Mouse (Mus musculus) forebrain, embryonic 11.5 days (tissue): ENCODE measurements around the gene Tomm40. TPM values are rescaled to one million over a fixed set of nuclear protein-coding genes. Genes with fewer than 3 reads are reported as not detected.
"Not testable (repeated sequence)": the region's sequence is repeated elsewhere in the genome, so short reads cannot be mapped to it uniquely, and the experiment has no call there.

ENCODE experiments used
- ATAC-seq: fragments of 200-750 bp; cut with Nextera tagmentation; replicated peaks from 2 replicates; pipeline ENCODE4 v1.8.0; 2017; ENCODE audit warnings: moderate TSS enrichment; ENCODE audit not compliant: low FRiP score
- DNase-seq: peaks from one replicate; pipeline ENCODE4 v3.0.0-alpha.2; 2017; ENCODE audit warnings: low spot score
- H3K27ac ChIP-seq: fragments of 300-500 bp; sonication (generic); 2 replicates; pipeline ENCODE4 v1.5.1; 2014; ENCODE audit warnings: low read depth, low read length
- H3K27me3 ChIP-seq: fragments of 300-500 bp; sonication (generic); 2 replicates; pipeline ENCODE4 v1.6.1; 2014; ENCODE audit warnings: mild to moderate bottlenecking, low read length, mixed read lengths; ENCODE audit not compliant: control insufficient read depth, insufficient read depth
- H3K36me3 ChIP-seq: fragments of 300-500 bp; sonication (generic); 2 replicates; pipeline ENCODE4 v1.6.1; 2014; ENCODE audit warnings: mild to moderate bottlenecking, low read length, moderate library complexity, mixed read lengths; ENCODE audit not compliant: control insufficient read depth, insufficient read depth
- H3K4me1 ChIP-seq: fragments of 300-500 bp; sonication (generic); replicated peaks from 2 replicates; pipeline ENCODE4 v1.6.1; 2014; ENCODE audit warnings: low read length, mixed read lengths; ENCODE audit not compliant: control insufficient read depth, insufficient read depth
- H3K4me2 ChIP-seq: fragments of 300-500 bp; sonication (generic); 2 replicates; pipeline ENCODE4 v1.6.1; 2014; ENCODE audit warnings: low read depth, mild to moderate bottlenecking, low read length, moderate library complexity, mixed read lengths; ENCODE audit not compliant: severe bottlenecking
- H3K4me3 ChIP-seq: fragments of 300-500 bp; sonication (generic); 2 replicates; pipeline ENCODE4 v1.5.1; 2014; ENCODE audit warnings: low read depth, low read length
- H3K9ac ChIP-seq: fragments of 300-500 bp; sonication (generic); 2 replicates; pipeline ENCODE4 v1.6.1; 2014; ENCODE audit warnings: low read length
- H3K9me3 ChIP-seq: fragments of 300-500 bp; sonication (generic); 2 replicates; pipeline ENCODE4 v1.6.1; 2016; ENCODE audit warnings: low read length, mixed read lengths; ENCODE audit not compliant: control insufficient read depth
- WGBS: fragments of 180-500 bp; shearing (Covaris S2); extraction: QIAGEN DNeasy Blood & Tissue Kit; methylation state at CpG from one replicate; pipeline ENCODE4 v1.1.7; 2014; 5-methylcytosine and 5-hydroxymethylcytosine counted together
- polyA plus RNA-seq: library from polyadenylated mRNA; unstranded; fragments of >200 nt; fragmentation: Nextera tagmentation; extraction: Ambion mirVana; gene quantifications from 2 replicates; pipeline ENCODE4 v1.2.1, GENCODE M21; 2014

The Tomm40 gene
- polyA plus RNA-seq, 1 experiment from 2014 or later, result 160 TPM

- ATAC-seq, result no peak
- 94% methylated on average over 2 of the region's 2 CpGs for WGBS
- H3K27ac ChIP-seq, result no peak overlapping the region
- H3K9ac ChIP-seq, result no peak overlapping the region
- no peak overlapping the region for H3K4me2 ChIP-seq
- no peak for DNase-seq
- no peak overlapping the region for H3K4me3 ChIP-seq
- no peaks in the 10 kb centered on the region for H3K9me3 ChIP-seq
- H3K36me3 ChIP-seq, result no peaks in the 10 kb centered on the region
- no peaks in the 10 kb centered on the region for H3K27me3 ChIP-seq
- no peaks in the 10 kb centered on the region for H3K4me1 ChIP-seq
Measured at GRCm38 (mm10) chr7:19688611-19689010, 26.6 kb downstream of the Tomm40 start.

- H3K4me1 ChIP-seq, result no peaks in the 10 kb centered on the region
- H3K27me3 ChIP-seq, result no peaks in the 10 kb centered on the region
- no peaks in the 10 kb centered on the region for H3K36me3 ChIP-seq
- no peak overlapping the region for H3K9ac ChIP-seq
- DNase-seq (no peak), ATAC-seq (no peak)
- H3K4me3 ChIP-seq, result no peak overlapping the region
- 94% methylated on average over 10 of the region's 10 CpGs for WGBS
- H3K9me3 ChIP-seq, result no peaks in the 10 kb centered on the region
- H3K4me2 ChIP-seq, result no peak overlapping the region
- no peak overlapping the region for H3K27ac ChIP-seq
Measured at GRCm38 (mm10) chr7:19688101-19688500, 27.1 kb downstream of the Tomm40 start.

DNA sequence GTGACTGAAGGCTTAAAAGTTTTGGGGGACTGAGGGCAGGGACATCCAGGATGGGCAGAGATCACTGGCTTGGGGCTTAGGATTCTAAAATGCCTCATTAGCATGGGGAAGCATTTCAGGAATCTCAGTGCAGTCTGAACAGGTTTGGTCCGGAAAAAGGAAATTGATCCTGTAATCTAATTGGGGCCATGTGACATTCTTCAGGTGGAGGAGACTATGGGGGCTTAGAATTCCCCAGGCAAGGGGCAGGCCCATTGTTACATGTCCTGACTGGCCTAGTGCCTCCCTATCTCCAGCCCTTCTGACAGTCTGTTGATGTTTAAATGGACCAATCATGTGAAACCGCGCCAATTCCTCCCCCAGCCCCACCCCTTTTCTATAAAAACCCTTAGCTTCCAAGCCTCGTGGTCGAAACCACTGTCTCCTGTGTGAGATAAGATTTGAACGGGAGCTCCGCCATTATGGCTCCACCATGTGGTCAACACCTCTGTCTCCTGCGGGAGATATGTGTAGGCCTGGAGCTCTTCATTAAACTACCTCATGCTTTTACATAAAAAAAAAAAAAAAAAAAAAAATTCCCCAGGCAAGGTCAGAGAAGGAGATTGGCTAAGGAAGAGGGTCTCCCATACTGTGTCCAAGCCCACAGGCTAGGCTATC is 28.2 kb downstream of the Tomm40 start:
- DNase-seq, H3K36me3 ChIP-seq, H3K9me3 ChIP-seq, H3K4me2 ChIP-seq, H3K4me3 ChIP-seq, H3K27ac ChIP-seq, H3K9ac ChIP-seq, H3K27me3 ChIP-seq, ATAC-seq, H3K4me1 ChIP-seq: not testable (repeated sequence)
- 77% methylated on average over 8 of the region's 8 CpGs for WGBS

GRCm38 (mm10) chr7:19686521-19686920 is 28.7 kb downstream of the Tomm40 start:
- Histone ChIP-seq H3K9me3 (no peaks in the 10 kb centered on the region), H3K4me1 (no peaks in the 10 kb centered on the region), H3K9ac (no peak overlapping the region), H3K27ac (no peak overlapping the region), H3K36me3 (no peaks in the 10 kb centered on the region), H3K4me3 (no peak overlapping the region), H3K4me2 (no peak overlapping the region), H3K27me3 (no peaks in the 10 kb centered on the region)
- DNase-seq (no peak), ATAC-seq (no peak)
- 86% methylated on average over 6 of the region's 6 CpGs for WGBS

GRCm38 (mm10) chr7:19685374-19685773 is 29.9 kb downstream of the Tomm40 start:
- Histone ChIP-seq H3K4me1 (no peaks in the 10 kb centered on the region), H3K4me2 (no peak overlapping the region), H3K36me3 (no peaks in the 10 kb centered on the region), H3K27me3 (no peaks in the 10 kb centered on the region), H3K4me3 (no peak overlapping the region), H3K9ac (no peak overlapping the region), H3K27ac (no peak overlapping the region), H3K9me3 (no peaks in the 10 kb centered on the region)
- ATAC-seq, result no peak
- WGBS, result 74% methylated on average over 4 of the region's 4 CpGs
- no peak for DNase-seq

DNA sequence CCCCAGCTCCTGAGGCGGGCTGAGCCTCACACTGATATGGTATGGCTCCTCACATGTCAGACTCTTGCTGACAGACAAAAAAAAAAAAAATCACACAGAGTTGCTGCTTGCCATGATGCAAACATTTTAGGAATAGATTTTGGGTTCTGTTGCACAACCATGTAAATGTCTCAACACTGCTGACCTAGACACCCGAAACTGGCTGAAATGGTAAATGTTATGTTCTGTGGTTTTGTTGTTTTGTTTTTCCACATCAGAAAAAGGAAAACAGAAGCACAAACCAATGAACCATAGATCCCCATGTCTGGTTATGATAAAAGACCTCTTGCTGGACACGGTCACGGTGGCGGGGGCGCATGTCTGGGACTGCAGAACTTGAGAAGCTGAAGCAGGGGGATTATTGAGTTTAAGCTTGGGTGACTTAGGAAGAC is 31.5 kb downstream of the Tomm40 start:
- Histone ChIP-seq H3K4me1 (no peaks in the 10 kb centered on the region), H3K4me3 (no peak overlapping the region), H3K9ac (no peak overlapping the region), H3K36me3 (no peaks in the 10 kb centered on the region), H3K4me2 (no peak overlapping the region), H3K27ac (no peak overlapping the region), H3K9me3 (no peaks in the 10 kb centered on the region), H3K27me3 (no peaks in the 10 kb centered on the region)
- no peak for DNase-seq
- 89% methylated on average over 6 of the region's 6 CpGs for WGBS
- ATAC-seq, result no peak

GRCm38 (mm10) chr7:19682979-19683378 is 32.3 kb downstream of the Tomm40 start:
- H3K4me1 ChIP-seq, result no peaks in the 10 kb centered on the region
- H3K9ac ChIP-seq, result no peak overlapping the region
- H3K27ac ChIP-seq, result no peak overlapping the region
- H3K9me3 ChIP-seq, result no peaks in the 10 kb centered on the region
- DNase-seq (no peak), ATAC-seq (no peak)
- no peaks in the 10 kb centered on the region for H3K36me3 ChIP-seq
- WGBS, result 75% methylated on average over 3 of the region's 3 CpGs
- no peak overlapping the region for H3K4me3 ChIP-seq
- no peaks in the 10 kb centered on the region for H3K27me3 ChIP-seq
- no peak overlapping the region for H3K4me2 ChIP-seq

DNA sequence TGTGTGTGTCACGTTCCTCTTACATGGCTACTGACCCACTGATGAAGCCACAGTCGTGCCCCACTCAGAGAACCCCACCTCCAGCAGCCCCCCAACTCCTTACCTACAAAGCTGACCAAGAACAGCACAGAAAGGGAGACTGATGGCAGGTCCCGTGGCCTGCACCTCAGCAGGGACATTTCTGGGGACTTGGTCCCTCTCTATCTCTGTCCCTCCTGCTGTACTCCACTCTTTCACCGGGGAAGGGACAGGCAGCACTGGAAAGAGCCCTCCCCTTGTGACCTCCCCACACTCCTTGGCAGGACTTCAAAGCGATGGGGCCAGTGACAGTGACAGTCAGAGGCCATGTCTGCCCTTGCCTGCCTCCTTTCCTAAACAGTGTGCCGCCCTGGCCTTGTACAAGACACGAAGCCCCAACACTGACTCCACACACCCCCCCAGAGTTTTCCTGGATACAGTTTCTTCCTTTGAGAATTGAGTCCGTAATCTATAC is 34.0 kb downstream of the Tomm40 start, which contains the start of the genes Gm44805 and Apoc4:
Gm44805 (minus strand) TSS at position 222 of the 493 bp plus-strand sequence.
Apoc4 (minus strand) TSS at position 278 of the 493 bp plus-strand sequence.
- DNase-seq, result no peak
- H3K4me3 ChIP-seq, result no peak within 1 kb of the TSS
- WGBS, result 65% methylated on average over 8 of the region's 8 CpGs
- H3K36me3 ChIP-seq, result no peaks in the 10 kb centered on the region
- H3K9me3 ChIP-seq, result no peaks in the 10 kb centered on the region
- no peak for ATAC-seq
- no peak within 1 kb of the TSS for H3K27ac ChIP-seq
- H3K27me3 ChIP-seq, result no peaks in the 10 kb centered on the region
- no peak within 1 kb of the TSS for H3K4me2 ChIP-seq
- no peaks in the 10 kb centered on the region for H3K4me1 ChIP-seq
- no peak within 1 kb of the TSS for H3K9ac ChIP-seq

- Histone ChIP-seq H3K4me3 (no peak overlapping the region), H3K4me1 (no peaks in the 10 kb centered on the region), H3K36me3 (no peaks in the 10 kb centered on the region), H3K9me3 (no peaks in the 10 kb centered on the region), H3K27ac (no peak overlapping the region), H3K4me2 (no peak overlapping the region), H3K27me3 (no peaks in the 10 kb centered on the region), H3K9ac (no peak overlapping the region)
- ATAC-seq, result no peak
- 78% methylated on average over 2 of the region's 2 CpGs for WGBS
- DNase-seq, result no peak
Measured at GRCm38 (mm10) chr7:19680702-19681101, 34.5 kb downstream of the Tomm40 start.
